Mouse (Mus musculus): ENCODE data around the gene Bhlhb9. TPM values are rescaled to one million over a fixed set of nuclear protein-coding genes. Genes with fewer than 3 reads are reported as not detected.
"Not testable (repeated sequence)": the region's sequence is repeated elsewhere in the genome, so short reads cannot be mapped to it uniquely, and the experiment has no call there.

Gene Bhlhb9
- 40.1 and 52.0 TPM in 2 replicates for total RNA-seq (2017)

- ATAC-seq (replicated peaks in 1 of 2; ENCODE audit: insufficient read depth in 1 of 2, low FRiP score in 2 of 2, low TSS enrichment in 1 of 2, low read depth in 1 of 2, poor library complexity in 2 of 2, severe bottlenecking in 2 of 2): peak; percentile 74 to 85
Observed at GRCm38 (mm10) chrX:135797212-135797644, at the start of gene Bhlhb9. Bhlhb9 (plus strand) TSS chrX:135797594.

- ATAC-seq (replicated peaks in 1 of 2; ENCODE audit: insufficient read depth in 1 of 2, low FRiP score in 2 of 2, low TSS enrichment in 1 of 2, low read depth in 1 of 2, poor library complexity in 2 of 2, severe bottlenecking in 2 of 2): peak; percentile 27 to 66; a peak in 2 of 4 replicates
Observed at GRCm38 (mm10) chrX:135752832-135753231, 44.6 kb upstream of the Bhlhb9 start.

GRCm38 (mm10) chrX:135761707-135762106 is 35.7 kb upstream of the Bhlhb9 start:
- ATAC-seq (replicated peaks in 1 of 2; ENCODE audit: insufficient read depth in 1 of 2, low FRiP score in 2 of 2, low TSS enrichment in 1 of 2, low read depth in 1 of 2, poor library complexity in 2 of 2, severe bottlenecking in 2 of 2): no peak

- ATAC-seq (replicated peaks in 1 of 2; ENCODE audit: insufficient read depth in 1 of 2, low FRiP score in 2 of 2, low TSS enrichment in 1 of 2, low read depth in 1 of 2, poor library complexity in 2 of 2, severe bottlenecking in 2 of 2): no peak
Observed at GRCm38 (mm10) chrX:135768043-135768548, 29.3 kb upstream of the Bhlhb9 start.

GRCm38 (mm10) chrX:135768565-135768964 is 28.8 kb upstream of the Bhlhb9 start:
- no peak for ATAC-seq (replicated peaks in 1 of 2; ENCODE audit: insufficient read depth in 1 of 2, low FRiP score in 2 of 2, low TSS enrichment in 1 of 2, low read depth in 1 of 2, poor library complexity in 2 of 2, severe bottlenecking in 2 of 2)

GRCm38 (mm10) chrX:135791536-135791935 is 5.9 kb upstream of the Bhlhb9 start:
- ATAC-seq (replicated peaks in 1 of 2; ENCODE audit: insufficient read depth in 1 of 2, low FRiP score in 2 of 2, low TSS enrichment in 1 of 2, low read depth in 1 of 2, poor library complexity in 2 of 2, severe bottlenecking in 2 of 2): no peak

GRCm38 (mm10) chrX:135792326-135792725 is 5.1 kb upstream of the Bhlhb9 start:
- ATAC-seq (replicated peaks in 1 of 2; ENCODE audit: insufficient read depth in 1 of 2, low FRiP score in 2 of 2, low TSS enrichment in 1 of 2, low read depth in 1 of 2, poor library complexity in 2 of 2, severe bottlenecking in 2 of 2): no peak

GRCm38 (mm10) chrX:135795591-135796304 is 1.6 kb upstream of the Bhlhb9 start:
- peak; percentile 85 for ATAC-seq (replicated peaks in 1 of 2; ENCODE audit: insufficient read depth in 1 of 2, low FRiP score in 2 of 2, low TSS enrichment in 1 of 2, low read depth in 1 of 2, poor library complexity in 2 of 2, severe bottlenecking in 2 of 2)

GRCm38 (mm10) chrX:135796305-135797211 is 836 bp upstream of the Bhlhb9 start:
- peak in 1 of 2 experiments; percentile 39; a peak in 2 of 4 replicates for ATAC-seq (replicated peaks in 1 of 2; ENCODE audit: insufficient read depth in 1 of 2, low FRiP score in 2 of 2, low TSS enrichment in 1 of 2, low read depth in 1 of 2, poor library complexity in 2 of 2, severe bottlenecking in 2 of 2)

- ATAC-seq (replicated peaks in 1 of 2; ENCODE audit: insufficient read depth in 1 of 2, low FRiP score in 2 of 2, low TSS enrichment in 1 of 2, low read depth in 1 of 2, poor library complexity in 2 of 2, severe bottlenecking in 2 of 2): no peak
Observed at GRCm38 (mm10) chrX:135804149-135804548, 6.8 kb downstream of the Bhlhb9 start.

GRCm38 (mm10) chrX:135805780-135806179 is 8.4 kb downstream of the Bhlhb9 start:
- ATAC-seq (replicated peaks in 1 of 2; ENCODE audit: insufficient read depth in 1 of 2, low FRiP score in 2 of 2, low TSS enrichment in 1 of 2, low read depth in 1 of 2, poor library complexity in 2 of 2, severe bottlenecking in 2 of 2): no peak; a peak in 1 of 4 replicates

- not testable (repeated sequence) for ATAC-seq (replicated peaks in 1 of 2; ENCODE audit: insufficient read depth in 1 of 2, low FRiP score in 2 of 2, low TSS enrichment in 1 of 2, low read depth in 1 of 2, poor library complexity in 2 of 2, severe bottlenecking in 2 of 2)
Observed at GRCm38 (mm10) chrX:135835896-135836295, 38.5 kb downstream of the Bhlhb9 start.

- ATAC-seq (replicated peaks in 1 of 2; ENCODE audit: insufficient read depth in 1 of 2, low FRiP score in 2 of 2, low TSS enrichment in 1 of 2, low read depth in 1 of 2, poor library complexity in 2 of 2, severe bottlenecking in 2 of 2): no peak
Observed at GRCm38 (mm10) chrX:135837896-135838295, 40.5 kb downstream of the Bhlhb9 start.

GRCm38 (mm10) chrX:135838521-135839360 is 41.3 kb downstream of the Bhlhb9 start, which contains the start of gene Gprasp2:
Gprasp2 (plus strand) TSS chrX:135839034.
- ATAC-seq (replicated peaks in 1 of 2; ENCODE audit: insufficient read depth in 1 of 2, low FRiP score in 2 of 2, low TSS enrichment in 1 of 2, low read depth in 1 of 2, poor library complexity in 2 of 2, severe bottlenecking in 2 of 2): peak; percentile 84 to 90

- peak; percentile 74 for ATAC-seq (replicated peaks in 1 of 2; ENCODE audit: insufficient read depth in 1 of 2, low FRiP score in 2 of 2, low TSS enrichment in 1 of 2, low read depth in 1 of 2, poor library complexity in 2 of 2, severe bottlenecking in 2 of 2)
Observed at GRCm38 (mm10) chrX:135839397-135840391, 42.3 kb downstream of the Bhlhb9 start.

- not testable (repeated sequence) for ATAC-seq (replicated peaks in 1 of 2; ENCODE audit: insufficient read depth in 1 of 2, low FRiP score in 2 of 2, low TSS enrichment in 1 of 2, low read depth in 1 of 2, poor library complexity in 2 of 2, severe bottlenecking in 2 of 2)
Observed at GRCm38 (mm10) chrX:135866806-135867205, 69.4 kb downstream of the Bhlhb9 start.
